Mouse (Mus musculus) adrenal gland, adult (tissue): ENCODE measurements around the gene Slc6a3.
A peak's percentile ranks its signal among the peaks of the same experiment; 100 is the strongest.

Experiments used
- DNase-seq, 2 experiments: peaks; one replicate each; pipeline ENCODE4 v3.0.0; 2022 to 2023; ENCODE audit warnings: low spot score in 1 of 2; ENCODE audit not compliant: inconsistent age in 2 of 2

Slc6a3 gene

DNA sequence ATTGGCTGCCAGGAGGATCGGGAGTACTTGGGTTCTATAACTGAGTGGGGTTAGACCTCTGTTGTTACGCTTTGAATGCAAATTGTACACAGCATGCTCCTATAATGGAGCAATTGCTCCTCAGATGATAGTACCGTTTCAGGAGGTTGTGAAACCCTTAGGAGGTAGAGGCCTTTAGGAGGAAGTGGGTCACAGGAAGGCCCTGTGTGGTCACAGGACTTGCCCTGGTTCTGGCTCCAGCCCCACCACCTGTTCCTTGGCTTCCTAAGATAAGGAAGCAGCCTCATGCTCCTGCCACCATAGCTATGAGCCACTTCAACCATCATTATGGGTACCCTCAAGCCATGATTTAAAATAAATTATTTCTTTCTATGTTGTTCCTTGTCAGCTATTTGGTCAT lies 54.9 kb downstream of the Slc6a3 start:
- no peak for DNase-seq

DNA sequence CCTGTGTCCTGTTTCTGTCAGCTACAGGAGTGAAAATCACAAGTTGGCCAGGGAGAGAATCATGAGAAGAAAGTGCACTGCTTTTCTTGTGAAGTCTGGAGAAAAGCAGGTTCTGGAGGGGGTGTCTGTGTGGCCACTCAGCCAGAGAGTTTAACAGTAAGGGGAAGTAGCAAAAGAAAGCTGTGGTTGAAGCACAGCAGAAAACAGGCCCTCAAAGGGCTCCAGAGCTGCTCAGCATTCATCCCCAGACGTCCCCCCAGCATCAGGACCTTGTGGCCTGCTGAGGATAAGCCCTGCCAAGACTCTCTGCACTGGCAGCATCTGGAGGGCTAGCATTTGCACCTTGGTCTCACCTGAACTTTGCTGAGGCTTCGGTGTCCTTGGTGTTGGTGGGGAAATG lies 56.0 kb downstream of the Slc6a3 start:
- no peak for DNase-seq

DNA sequence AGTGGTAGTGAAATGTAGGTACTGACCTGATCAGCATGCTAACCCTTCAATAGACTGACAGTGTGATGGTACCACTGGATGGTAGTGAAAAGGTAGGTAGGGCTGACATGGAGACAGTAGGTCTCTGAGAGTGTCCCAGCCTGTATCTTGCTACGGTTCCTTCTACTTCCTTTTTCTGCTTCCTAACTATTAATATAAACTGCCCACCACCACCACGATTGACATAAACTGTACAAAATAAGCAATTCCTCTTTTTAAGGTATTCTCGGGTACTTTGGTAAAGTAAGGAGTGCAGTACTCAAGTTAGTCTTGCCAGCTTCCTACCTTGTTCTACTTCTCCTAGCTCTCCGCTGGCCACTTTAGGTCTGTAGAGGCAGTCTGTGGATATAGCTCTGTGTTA lies 59.7 kb downstream of the Slc6a3 start:
- no peak for DNase-seq

DNA sequence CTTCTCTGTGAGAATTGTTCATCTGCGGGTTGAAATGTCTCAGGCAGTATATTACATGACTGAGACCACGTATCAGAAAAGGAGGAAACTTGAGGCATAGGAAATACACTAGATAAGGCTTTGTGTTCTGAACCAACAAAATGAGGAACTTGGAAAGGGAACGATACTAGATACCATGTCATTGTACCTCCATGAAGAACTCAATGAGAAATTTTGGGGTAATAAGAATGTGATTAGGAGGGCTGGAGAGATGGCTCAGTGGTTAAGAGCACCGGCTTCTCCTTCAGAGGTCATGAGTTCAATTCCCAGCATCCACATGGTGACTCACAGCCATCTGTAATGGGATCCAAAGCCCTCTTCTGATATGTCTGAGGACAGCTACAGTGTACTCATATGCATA lies 63.7 kb downstream of the Slc6a3 start:
- DNase-seq = no peak

- peak; percentile 20 to 40 for DNase-seq
Observed at GRCm38 (mm10) chr13:73603046-73603445, 66.5 kb downstream of the Slc6a3 start.

GRCm38 (mm10) chr13:73603522-73604155 lies 67.1 kb downstream of the Slc6a3 start, which contains the start of gene Clptm1l:
Gene Clptm1l, plus strand, starts transcription at chr13:73604006.
- DNase-seq = peak; percentile 98 to 99

DNA sequence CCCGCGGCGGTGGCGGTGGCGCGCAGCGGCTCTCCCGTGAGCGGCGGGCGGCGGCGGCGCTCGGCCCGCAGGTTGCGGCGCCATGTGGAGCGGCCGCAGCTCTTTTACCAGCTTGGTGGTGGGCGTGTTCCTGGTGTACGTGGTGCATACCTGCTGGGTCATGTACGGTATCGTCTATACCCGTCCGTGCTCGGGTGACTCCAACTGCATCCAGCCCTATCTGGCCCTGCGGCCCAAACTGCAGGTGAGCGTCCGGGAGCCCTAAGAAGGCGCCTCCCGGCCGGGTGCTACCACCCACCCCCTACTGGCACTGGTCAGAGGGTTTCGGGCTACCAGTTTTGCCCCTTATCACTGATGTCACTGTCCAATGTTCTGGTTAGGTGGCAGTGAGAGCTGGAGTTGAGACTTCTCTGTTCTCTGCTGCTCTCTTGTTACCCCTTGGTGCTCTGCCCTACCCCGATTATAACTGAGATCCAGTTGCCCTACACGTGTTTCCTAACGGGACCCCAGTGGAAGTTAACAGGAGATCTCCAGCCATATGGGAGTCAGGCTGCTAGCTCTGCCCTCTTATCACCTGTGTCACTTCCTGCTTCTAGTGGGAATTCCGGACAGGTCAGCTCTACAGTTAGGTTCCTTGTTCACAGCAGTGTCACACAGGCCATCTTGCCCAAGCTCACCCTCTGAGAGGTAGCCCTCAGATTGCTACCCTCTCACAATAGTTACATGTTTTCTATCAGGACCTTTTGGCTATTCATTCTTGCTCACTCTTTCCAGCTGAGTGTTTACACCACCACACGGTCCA lies 67.8 kb downstream of the Slc6a3 start:
- no peak for DNase-seq

GRCm38 (mm10) chr13:73618406-73618805 lies 81.9 kb downstream of the Slc6a3 start:
- DNase-seq = no peak

- no peak for DNase-seq
Observed at GRCm38 (mm10) chr13:73620637-73621036, 84.1 kb downstream of the Slc6a3 start.

- no peak for DNase-seq
Observed at GRCm38 (mm10) chr13:73626410-73626744, 89.8 kb downstream of the Slc6a3 start.

DNA sequence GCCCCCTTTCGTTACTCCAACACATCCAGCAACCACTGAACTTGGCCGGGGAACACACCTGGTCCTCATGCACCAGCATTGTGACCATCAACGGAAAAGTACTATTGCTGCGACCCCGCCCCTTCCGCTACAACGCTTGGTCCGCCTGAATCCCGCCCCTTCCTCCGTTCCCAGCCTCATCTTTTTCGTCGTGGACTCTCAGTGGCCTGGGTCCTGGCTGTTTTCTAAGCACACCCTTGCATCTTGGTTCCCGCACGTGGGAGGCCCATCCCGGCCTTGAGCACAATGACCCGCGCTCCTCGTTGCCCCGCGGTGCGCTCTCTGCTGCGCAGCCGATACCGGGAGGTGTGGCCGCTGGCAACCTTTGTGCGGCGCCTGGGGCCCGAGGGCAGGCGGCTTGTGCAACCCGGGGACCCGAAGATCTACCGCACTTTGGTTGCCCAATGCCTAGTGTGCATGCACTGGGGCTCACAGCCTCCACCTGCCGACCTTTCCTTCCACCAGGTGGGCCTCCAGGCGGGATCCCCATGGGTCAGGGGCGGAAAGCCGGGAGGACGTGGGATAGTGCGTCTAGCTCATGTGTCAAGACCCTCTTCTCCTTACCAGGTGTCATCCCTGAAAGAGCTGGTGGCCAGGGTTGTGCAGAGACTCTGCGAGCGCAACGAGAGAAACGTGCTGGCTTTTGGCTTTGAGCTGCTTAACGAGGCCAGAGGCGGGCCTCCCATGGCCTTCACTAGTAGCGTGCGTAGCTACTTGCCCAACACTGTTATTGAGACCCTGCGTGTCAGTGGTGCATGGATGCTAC lies 90.4 kb downstream of the Slc6a3 start, which contains the start of gene Tert:
Tert (plus strand) TSS at position 167 of the 805 bp plus-strand sequence.
- peak; percentile 80 to 90 for DNase-seq
